Mouse (Mus musculus): ENCODE measurements around the gene 9930022D16Rik.

GRCm38 (mm10) chr11:109406431-109406830 lies 7.3 kb upstream of the 9930022D16Rik start:
- TF ChIP-seq CTCF (IDR thresholded peaks at IDR 0.05; ENCODE audit: borderline replicate concordance, insufficient read depth, low read length) (no peak), POLR2A (IDR thresholded peaks at IDR 0.05; ENCODE audit: low read depth, low read length) (no peak)
